8 mouse cellular contexts compared by ENCODE assay signal in the genomic region with DNA sequence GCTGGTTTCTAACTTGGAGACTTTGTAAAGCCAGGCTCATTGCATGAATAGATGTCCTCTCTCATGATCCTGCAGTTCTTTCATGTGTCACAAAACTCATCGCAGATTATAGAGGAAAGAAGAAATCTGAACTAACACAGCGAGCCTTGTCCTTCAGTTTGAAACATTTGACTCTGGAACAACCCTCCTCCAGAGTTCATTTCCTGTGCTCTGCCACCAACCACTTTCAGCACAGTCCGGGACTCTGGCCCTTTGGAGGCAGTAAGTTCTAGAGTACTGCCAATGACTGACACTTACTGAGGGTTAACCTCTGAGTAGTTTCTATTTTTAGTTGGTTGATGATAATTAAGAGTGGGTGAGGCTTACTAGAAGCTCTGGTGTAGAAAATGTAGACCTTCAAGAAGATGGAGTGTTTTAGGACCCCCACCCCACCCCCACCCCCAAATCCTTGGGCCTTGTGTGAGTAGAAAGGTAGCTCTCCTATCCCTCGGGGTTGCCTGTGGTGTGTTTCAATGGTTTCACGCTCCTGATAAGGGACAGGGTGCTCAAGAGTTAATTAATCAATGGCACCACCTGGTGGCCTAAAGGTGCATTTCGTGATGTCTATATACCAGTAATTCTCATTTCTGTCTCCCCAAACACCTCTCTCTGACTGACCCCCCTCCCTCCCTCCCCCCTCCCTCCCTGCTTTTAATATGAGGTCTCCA. TPM values are rescaled to one million over a fixed set of nuclear protein-coding genes. Genes with fewer than 3 reads are reported as not detected.
A peak's percentile ranks its signal among the peaks of the same experiment; 100 is the strongest.
DNase-seq lines count a peak whose midpoint lies in the region; ATAC-seq and TF ChIP-seq lines count a peak whose summit lies in the region.

No protein-coding gene starts in this region.

- TF ChIP-seq EP300 in lung, postnatal 0 days (IDR thresholded peaks at IDR 0.05) = 0 out of 2 replicates have a peak, but pooled peaks have one; percentile 24

- H3K4me2 ChIP-seq in hindbrain, embryonic 12.5 days (replicated peaks) = no peak overlapping the region
- peak overlapping the region; percentile 32; the same call in 1 of the 2 replicates for H3K4me2 ChIP-seq in lung, postnatal 0 days (replicated peaks; ENCODE audit: low read depth, low read length)

- no peak overlapping the region for H3K27ac ChIP-seq in hindbrain, embryonic 12.5 days
- H3K27ac ChIP-seq in lung, postnatal 0 days (ENCODE audit: low read length) = peak overlapping the region; percentile 6; the same call in 1 of the 2 replicates

- H3K4me3 ChIP-seq in hindbrain, embryonic 12.5 days = no peak overlapping the region
- no peak overlapping the region for H3K4me3 ChIP-seq in lung, postnatal 0 days (ENCODE audit: low read depth, low read length)

- H3K9ac ChIP-seq in hindbrain, embryonic 12.5 days = no peak overlapping the region
- no peak overlapping the region for H3K9ac ChIP-seq in lung, postnatal 0 days (replicated peaks; ENCODE audit: low read depth)

- H3K9me3 ChIP-seq in hindbrain, embryonic 12.5 days (replicated peaks) = no peaks in the 10 kb centered on the region
- H3K9me3 ChIP-seq in lung, postnatal 0 days (ENCODE audit: low read length) = no peaks in the 10 kb centered on the region

- WGBS in hindbrain, embryonic 12.5 days = 36% methylated on average over 6 of the region's 6 CpGs
- 19% methylated on average over 6 of the region's 6 CpGs for WGBS in lung, postnatal 0 days

- POLR2A ChIA-PET in Patski (lab: Charles Lee) = interaction anchor here (0.6 kb wide), 1 partner anchor 286 kb away, joined by 3 read pairs; no protein-coding TSS in a partner anchor

- CTCF ChIA-PET in Patski (lab: Charles Lee) = interaction anchor here (0.9 to 2.2 kb wide), 4 partner anchors 79 to 117 kb away, joined by 3 to 9 read pairs (median 4); a partner anchor contains a TSS

- peak; percentile 40 for TF ChIP-seq CTCF in Patski (IDR thresholded peaks at IDR 0.05)
- TF ChIP-seq CTCF in lung, postnatal 0 days (IDR thresholded peaks at IDR 0.05) = peak; percentile 81

- peak; percentile 38 for DNase-seq in Patski (ENCODE audit: low read depth, low spot score)
- peak; percentile 93 to 95 for DNase-seq in cerebellum, postnatal 10 days
- peak; percentile 51 to 75 for DNase-seq in frontal cortex, postnatal 14 days (ENCODE audit: low spot score in 2 of 2)
- peak; percentile 78 for DNase-seq in layer of hippocampus, adult 9-11 months
- DNase-seq in lung, postnatal 0 days (ENCODE audit: low spot score) = peak; percentile 92
- peak; percentile 62 for DNase-seq in ovary, postnatal 14 days (ENCODE audit: low spot score)
- DNase-seq in thymus, postnatal 0 days (ENCODE audit: low spot score) = peak; percentile 81

- peaks cover 3% of the 10 kb centered on the region; the same call in 1 of the 2 replicates for H3K36me3 ChIP-seq in hindbrain, embryonic 12.5 days
- 0 out of 2 replicates have a peak, but pooled peaks cover 6% of the 10 kb centered on the region for H3K36me3 ChIP-seq in lung, postnatal 0 days (ENCODE audit: insufficient read depth, low read length)

- H3K27me3 ChIP-seq in Patski = no peaks in the 10 kb centered on the region
- H3K27me3 ChIP-seq in hindbrain, embryonic 12.5 days = no peaks in the 10 kb centered on the region
- H3K27me3 ChIP-seq in lung, postnatal 0 days (replicated peaks; ENCODE audit: insufficient read depth, low read length) = no peaks in the 10 kb centered on the region

- ATAC-seq in Patski = peak; percentile 67
- ATAC-seq in hindbrain, embryonic 12.5 days (ENCODE audit: low FRiP score) = peak; percentile 67
- ATAC-seq in lung, postnatal 0 days = peak; percentile 88

- in situ Hi-C loops in Patski (cut with MboI; ENCODE audit: low pct_unique_long_range_greater_than_20kb) = loop anchor here (10.0 kb wide), 1 partner anchor 111 kb away; no protein-coding TSS in a partner anchor

- no peaks in the 10 kb centered on the region for H3K4me1 ChIP-seq in hindbrain, embryonic 12.5 days
- peaks cover 4% of the 10 kb centered on the region; the same call in 1 of the 2 replicates for H3K4me1 ChIP-seq in lung, postnatal 0 days (ENCODE audit: insufficient read depth, low read depth, low read length)

RNA-seq across cellular contexts. Expression of a gene that starts 31.8 kb away (rescaled TPM):
- polyA plus RNA-seq in Patski (2021) = 12.6 TPM
- 12.2 and 12.3 TPM in 2 replicates for polyA plus RNA-seq in hindbrain, embryonic 12.5 days (2016; fragmentation: Nextera tagmentation; extraction: Ambion mirVana)
- 5.4 TPM in 2 replicates for polyA plus RNA-seq in lung, postnatal 0 days (2015; fragmentation: Nextera tagmentation; extraction: Ambion mirVana)
- 6.4 and 7.1 TPM in 2 replicates for polyA plus RNA-seq in thymus, postnatal 0 days (2015; fragmentation: Nextera tagmentation; extraction: Ambion mirVana)

Comparison
In these comparisons a context has a peak if more than half of its experiments do, and no peak if none do; other contexts are left out.
1. DNase-seq: peak in every context shown above with its lines; median percentile 94 in cerebellum, postnatal 10 days; 92 in lung, postnatal 0 days; 81 in thymus, postnatal 0 days; 78 in layer of hippocampus, adult 9-11 months; 63 in frontal cortex, postnatal 14 days; 62 in ovary, postnatal 14 days; 38 in Patski.